Mouse (Mus musculus) liver, embryonic 14.5 days (tissue): ENCODE measurements around the gene Pdcd7.

ENCODE experiments used
- CTCF ChIP-seq: IDR thresholded peaks from 2 replicates; pipeline ENCODE4 v1.5.1; 2016; ENCODE audit warnings: antibody characterized with exemption, low read depth, control low read depth
- EP300 ChIP-seq: IDR thresholded peaks from 2 replicates; pipeline ENCODE4 v1.6.1; 2016; ENCODE audit warnings: antibody characterized with exemption, low read depth

DNA sequence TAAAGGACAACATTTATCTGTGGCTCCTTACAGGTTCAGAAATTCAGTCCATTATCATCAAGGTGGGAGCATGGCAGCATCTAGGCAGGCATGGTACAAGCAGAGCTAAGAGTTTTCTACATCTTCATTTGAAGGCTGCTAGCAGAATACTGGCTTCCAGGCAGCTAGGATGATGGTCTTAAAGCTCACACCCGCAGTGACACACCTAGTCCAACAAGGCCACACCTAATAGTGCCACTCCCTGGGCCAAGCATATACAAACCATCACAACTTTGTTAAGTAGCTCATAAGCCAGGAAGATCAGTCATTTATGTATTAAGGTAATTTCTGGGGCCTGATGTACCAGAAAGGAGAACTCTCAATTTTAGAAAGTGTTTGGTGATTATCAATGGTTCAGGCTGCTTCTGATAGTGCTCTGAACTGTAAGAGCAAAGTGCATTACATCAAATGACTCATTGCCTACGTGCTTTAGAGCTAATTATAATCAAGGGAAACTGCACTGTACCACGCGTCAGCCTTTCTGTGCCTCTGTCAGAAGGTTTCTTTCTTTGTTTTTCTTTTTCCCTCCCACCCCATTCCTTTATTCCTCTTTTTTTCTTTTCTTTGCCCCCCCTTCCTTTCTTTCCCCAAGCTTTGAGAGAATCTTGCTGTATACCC lies 43.4 kb upstream of the Pdcd7 start:
- no peak for TF ChIP-seq CTCF
- no peak for TF ChIP-seq EP300
